Mouse (Mus musculus) frontal cortex, postnatal 25 days (tissue): ENCODE data around the gene Abhd4.

Experiments
- DNase-seq, 2 experiments: peaks; one replicate each; pipeline ENCODE4 v3.0.0; 2022; ENCODE audit warnings: low spot score in 2 of 2

The Abhd4 gene

DNA sequence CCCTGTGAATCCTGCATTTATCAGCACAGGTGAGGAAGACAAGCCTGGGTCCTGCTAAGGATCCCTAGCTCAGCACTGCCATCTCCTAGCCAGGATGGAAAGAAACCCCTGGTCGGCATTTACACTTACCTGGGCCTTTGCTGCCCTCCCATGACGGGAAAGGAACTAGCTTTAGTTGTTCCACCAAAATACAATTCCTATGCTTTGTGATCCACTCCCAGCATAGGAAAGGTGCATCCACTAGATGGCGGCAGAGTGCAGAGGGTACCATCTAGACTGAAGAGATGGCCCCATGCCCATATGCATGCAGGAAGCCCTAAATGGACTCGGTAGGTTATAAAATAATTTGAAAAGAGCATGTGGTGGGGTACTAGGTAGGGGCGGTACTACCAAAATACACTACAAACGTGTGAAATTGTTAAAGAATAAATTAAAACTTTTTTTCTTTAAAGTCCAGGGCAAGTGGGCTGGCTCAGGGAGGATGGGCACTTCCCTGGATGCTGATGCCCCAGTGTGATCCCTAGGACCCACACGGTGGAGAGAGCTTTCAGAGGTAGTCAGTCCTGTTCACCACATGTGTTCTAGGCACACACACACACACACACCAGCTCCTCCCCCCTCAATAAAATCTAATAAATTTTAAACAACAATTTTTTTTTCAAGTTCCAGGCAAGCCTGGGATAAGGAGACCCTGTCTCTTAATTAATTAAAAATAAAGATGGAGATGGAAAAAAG, 14.8 kb upstream of the Abhd4 start:
- peak; percentile 64 to 83 for DNase-seq

DNA sequence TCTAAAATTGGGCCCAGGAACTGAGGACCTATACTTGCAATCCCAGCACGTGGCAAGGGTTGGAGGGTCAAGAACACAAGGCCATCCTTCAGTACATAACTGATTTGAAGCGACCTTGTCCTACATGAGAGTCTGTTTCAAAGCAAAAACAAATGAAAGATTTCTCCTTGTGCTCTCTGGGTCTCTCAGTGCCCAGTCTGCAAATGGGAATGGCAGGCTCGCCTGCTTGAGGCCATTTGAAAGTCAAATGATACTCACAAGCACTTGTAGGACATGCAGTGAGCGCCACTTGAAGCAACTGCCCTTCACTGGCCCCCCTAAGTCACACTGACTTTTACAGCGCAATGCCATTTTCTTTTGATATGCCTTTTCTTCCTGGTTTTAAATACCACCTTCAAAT, 13.4 kb upstream of the Abhd4 start:
- DNase-seq: no peak

DNA sequence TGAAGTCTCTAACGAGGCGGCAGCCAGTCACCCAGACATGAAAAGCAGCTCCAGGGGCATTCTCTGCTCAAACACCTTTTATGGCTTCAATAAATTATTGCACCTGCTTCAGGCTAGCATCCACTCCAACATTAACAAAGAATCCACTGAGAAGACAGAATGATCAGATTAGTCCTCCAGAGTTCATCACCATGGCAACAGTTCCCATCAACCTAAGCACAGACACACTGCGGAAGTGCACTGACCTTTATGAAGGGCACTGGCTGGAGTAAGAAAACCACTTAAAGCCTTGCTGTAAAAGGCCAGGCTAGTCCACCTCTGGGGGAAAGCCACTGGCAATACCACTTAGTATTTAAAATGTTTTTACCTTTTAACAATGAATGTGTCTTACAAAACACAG, 9.8 kb upstream of the Abhd4 start:
- no peak for DNase-seq

DNA sequence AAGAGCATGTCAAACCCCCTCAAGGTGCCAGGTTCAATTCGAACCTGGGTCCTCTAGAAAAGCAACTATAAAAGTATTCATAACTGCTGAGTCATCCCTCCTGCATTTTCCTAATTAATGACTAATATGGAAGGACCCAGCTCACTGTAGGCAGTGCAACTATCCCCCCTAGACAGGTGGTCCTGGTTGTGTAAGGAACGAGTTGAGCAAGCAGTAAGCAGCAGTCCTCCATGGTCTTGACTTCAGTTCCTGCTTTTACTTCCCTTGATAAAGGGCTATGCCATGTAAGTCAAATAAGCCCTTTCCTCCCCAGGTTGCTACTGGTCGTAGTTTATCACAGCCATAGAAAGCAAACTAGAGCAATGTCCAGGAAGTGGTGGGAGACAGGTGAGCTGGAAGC, 7.8 kb upstream of the Abhd4 start:
- no peak for DNase-seq

DNA sequence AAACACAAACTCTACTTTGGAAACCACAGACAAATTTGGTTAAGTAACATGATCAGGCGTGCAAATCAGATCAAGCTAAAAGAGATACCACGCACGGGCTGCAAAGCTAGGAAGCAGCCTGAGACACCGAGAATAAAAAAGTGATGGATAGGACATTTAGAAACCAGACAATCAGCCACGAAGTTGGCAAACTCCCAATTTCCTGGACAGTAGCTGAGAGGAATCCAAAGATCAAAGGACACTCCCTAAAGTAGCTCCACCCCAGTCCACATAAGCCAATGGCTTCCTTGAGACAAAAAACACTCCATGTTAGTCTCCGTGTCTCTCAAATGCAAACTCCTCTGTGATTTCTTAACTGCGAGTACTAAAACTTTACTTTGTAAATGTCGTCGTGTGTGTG, 4.7 kb upstream of the Abhd4 start:
- no peak for DNase-seq

DNA sequence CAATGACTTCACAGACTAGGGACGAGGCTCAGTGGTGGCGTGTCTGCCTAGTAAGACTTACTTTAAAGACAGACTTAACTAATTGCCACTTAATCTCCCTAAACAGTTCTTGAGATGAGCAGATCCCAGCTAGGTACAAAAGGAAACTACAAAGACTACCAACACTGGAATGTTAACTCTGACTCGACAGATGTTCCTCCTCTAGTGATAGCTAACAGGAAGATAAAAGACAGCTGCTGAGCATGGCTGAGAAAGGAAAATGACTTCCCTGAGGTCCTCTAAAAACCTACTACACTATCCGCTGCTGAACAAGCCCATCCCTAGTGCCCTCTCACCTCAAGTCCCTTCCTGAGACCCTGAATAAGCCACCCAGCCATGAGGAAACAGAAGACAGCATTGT, 3.9 kb upstream of the Abhd4 start:
- DNase-seq: no peak

DNA sequence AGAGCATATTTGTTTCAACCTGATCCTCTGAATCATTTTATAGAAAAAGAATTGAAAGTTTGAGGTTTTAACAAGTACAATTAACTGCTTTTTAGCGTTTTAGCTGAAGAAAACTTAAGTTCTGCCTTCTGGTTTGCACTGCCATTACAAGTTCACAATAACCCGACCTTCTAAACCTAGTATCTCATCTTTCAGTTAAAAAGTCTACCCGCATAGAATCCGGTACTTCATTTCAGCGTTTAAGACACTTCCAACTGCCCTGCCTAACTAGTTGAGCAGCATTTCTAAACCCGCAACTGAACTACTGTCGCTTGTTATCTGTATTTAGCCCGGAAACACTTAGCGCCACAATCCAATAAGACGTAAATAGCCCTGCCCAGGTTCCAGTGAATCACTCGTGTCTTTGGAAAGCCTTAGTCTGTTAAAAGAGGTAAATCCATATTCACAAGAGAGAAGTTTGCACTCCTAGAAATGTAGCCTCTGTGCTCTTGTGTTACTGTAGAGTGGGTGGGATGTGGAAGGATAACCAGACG, 748 bp downstream of the Abhd4 start:
- no peak for DNase-seq

DNA sequence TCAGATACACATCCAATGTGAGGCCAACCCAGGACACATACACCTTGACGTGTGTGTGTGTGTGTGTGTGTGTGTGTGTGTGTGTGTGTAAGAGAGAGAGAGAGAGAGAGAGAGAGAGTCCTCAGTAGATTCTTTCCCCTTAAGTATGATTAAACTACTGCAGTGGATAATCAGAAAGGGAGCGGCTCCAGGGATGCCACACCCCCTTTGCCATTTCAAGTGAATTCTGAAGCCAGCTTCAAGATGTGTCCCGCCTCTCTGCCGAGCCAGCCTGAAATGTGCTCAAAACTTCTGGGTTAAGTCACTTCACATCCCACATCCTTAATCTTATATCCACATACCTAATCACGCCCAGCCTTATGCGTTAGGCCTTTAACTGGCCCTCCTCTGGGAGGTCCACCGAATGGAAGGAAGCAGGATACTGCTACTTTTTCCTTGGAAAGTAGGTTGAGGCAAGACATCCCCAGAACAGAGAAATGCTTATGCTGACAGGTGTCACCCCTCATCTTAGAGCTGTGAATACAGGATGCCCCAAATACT, 4.2 kb downstream of the Abhd4 start:
- DNase-seq: no peak

DNA sequence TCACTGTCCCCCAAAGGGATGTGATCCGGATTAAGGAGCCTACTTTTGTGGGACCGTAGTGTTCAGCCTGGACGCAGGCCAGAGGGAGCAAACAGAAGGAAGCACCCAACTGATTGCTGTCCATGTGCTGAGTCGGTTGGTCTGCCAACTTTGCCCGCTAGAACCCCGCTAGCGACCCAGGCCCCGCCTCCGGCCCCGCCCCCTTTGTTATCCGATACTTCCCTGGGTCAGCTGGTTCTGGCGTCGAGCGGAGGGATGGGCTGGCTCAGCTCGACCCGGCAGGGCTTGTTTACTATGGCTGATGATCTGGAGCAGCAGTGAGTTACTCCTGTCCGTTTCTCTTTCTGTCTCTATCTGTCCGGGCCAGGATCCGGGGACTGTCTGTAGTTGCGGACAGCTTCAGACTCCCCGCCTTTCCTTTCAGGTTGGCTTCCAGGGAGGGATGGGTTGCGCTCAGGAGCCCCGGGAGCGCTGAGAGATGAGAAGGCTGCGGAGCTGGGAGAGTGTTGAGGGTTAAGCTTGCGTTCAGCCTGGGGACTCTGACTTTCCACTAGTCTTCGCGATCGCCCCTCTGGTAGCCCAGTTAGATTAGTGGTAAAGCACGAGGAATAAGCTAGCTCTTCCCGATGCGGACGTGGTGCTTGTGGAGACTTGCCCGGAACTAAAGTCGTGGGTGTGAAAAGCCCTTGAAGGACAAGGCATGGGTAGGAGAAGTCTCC, 5.2 kb downstream of the Abhd4 start:
- DNase-seq: peak; percentile 66 to 75

DNA sequence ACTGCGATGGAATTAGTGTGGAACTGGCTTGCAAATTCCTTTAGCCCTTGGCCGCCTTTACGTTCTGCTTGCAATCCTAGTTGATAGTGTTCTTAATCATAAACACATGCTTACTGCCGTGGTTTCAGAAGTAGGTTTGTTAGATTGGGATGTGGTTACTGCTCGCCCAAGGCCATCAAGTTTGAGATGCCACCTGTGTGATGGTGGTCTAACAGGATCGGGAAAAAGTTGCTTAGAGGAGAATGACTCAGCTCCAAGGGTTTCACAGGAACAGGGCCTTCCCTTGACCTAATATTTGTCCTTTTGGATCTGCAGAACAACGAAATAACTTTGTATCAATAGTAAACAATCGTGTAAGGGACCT, 5.7 kb downstream of the Abhd4 start:
- DNase-seq: no peak

DNA sequence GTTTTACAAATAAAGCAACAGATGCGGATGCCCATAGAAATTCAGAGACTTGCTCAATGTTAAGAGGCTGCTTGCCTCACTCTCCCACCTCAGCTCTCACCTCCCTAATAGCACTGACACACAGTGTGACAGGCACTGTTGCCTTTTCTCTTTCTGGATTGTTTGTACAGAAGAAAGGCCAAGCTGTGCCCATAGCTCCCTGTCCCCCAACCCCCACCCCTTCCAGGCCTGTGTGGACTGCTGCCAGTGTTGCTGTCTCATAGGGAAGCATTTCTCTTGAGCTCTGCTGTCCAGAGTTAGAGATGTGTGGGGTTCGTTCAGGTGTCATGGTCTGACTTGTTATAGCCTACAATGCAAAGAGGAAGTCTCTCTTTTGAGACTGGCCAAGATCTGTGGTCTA, 6.2 kb downstream of the Abhd4 start:
- no peak for DNase-seq

DNA sequence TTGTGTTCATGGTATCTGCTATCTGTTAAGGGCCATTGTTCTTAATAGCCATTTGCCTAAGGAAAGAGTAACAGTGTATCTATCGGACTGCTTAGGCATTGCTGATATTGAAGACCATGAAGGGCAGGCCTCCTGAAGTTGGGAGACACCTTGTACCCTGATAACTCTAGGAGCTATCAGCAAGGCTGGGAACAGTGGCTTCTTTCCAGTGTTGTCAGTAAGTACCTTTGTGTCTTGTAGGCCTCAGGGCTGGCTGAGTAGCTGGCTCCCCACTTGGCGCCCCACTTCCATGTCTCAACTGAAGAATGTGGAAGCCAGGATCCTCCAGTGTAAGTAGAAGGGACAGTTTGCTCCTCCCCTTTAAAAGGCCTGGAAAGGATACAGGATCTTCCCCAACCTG, 7.4 kb downstream of the Abhd4 start:
- no peak for DNase-seq

DNA sequence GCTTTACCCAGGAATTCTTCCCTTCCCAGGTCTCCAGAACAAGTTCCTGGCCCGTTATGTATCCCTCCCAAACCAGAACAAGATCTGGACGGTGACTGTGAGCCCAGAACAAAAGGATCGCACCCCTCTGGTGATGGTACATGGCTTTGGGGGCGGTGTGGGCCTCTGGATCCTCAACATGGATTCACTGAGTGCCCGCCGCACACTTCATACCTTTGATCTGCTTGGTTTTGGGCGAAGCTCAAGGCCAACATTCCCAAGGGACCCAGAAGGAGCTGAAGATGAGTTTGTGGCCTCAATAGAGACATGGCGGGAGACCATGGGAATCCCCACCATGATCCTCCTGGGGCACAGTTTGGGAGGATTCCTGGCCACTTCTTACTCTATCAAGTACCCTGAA, 8.6 kb downstream of the Abhd4 start:
- no peak for DNase-seq

DNA sequence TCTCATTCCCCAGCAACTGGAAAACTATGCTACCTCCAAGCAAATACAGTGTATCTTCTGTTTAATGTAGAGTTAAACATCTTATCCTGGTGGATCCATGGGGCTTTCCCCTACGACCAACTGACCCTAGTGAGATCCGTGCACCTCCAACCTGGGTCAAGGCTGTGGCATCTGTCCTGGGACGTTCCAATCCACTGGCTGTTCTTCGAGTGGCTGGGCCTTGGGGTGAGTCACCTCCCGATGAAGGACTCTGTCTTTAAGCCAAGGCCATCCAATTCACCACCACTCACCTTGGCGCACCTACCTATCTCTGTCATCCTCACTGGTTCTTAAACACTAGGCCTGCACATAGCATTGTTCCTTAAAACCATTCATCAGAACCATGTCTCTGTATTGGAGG, 9.1 kb downstream of the Abhd4 start:
- no peak for DNase-seq

DNA sequence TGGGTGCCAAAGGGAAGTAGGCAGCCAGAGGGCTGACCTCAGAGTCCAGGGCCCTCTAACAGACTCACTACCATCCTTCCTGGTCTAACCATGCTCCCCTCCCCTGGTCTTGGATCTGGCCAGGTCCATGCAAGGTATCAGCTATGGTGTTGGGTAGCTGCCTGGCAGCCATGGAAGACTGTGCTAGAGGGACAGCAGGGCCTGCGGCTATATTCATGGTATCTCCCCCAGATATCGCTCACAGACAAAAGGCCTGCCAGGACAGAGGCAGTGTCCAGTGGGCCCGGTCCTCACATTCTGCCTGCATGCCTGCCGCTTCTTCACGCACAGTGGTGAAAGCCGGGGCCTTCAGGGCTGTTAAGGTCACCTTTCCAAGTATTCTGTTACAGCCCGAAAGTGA, 10.2 kb downstream of the Abhd4 start:
- DNase-seq: no peak

DNA sequence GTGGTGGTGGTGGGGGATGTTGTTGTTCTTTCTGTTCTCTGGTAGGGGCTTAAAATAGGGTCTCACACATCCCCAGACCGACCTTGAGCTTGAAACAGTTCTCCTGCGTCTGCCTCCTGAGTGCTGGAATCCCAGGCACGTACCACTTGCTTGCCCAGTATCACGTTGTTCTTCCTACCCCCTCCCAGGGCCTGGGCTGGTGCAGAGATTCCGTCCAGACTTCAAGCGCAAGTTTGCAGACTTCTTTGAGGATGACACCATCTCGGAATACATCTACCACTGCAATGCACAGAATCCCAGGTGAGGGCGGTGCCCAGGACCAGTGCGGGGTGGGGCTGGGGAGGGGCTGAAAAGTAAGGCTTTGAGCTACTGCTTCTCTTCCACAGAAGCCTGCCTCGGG, 11.1 kb downstream of the Abhd4 start:
- no peak for DNase-seq

DNA sequence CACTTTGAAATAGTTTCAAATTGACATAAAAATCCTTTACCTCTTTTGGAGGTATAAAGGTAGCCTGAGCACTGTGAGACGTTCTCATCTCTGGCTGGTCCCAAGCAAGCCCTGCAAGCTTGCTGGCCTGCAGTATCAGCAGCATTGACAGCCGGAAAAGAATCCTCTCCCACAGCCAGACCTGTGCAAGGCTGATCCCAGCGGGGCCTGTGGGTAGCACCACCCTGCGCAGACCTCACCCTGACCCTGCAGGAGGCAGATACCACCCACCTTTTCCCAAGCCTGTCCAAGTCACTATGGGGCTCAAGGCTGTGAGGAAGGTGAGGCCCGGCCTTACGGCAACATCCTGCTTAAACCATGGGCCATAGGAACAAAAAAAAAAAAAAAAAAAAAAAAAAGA, 12.0 kb downstream of the Abhd4 start:
- no peak for DNase-seq

DNA sequence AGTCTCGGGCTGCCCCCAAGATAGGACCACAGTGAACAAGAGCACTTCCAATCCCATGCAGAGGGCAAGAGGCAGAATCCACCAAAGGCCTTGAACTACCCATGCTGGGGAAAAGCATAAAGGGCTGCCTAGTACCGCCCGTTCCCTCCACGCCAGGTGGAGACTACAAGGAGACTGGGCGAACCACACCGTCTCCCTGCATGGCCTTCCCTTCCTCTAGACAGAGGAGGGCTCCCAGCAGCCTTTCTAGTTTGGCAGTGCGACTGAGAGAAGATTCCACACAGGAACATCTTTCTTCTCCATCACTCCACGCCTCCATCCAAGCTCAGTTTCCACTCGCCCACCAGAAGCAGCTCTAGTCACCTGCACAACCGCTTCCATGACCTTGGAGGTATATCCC, 14.0 kb downstream of the Abhd4 start:
- DNase-seq: no peak

DNA sequence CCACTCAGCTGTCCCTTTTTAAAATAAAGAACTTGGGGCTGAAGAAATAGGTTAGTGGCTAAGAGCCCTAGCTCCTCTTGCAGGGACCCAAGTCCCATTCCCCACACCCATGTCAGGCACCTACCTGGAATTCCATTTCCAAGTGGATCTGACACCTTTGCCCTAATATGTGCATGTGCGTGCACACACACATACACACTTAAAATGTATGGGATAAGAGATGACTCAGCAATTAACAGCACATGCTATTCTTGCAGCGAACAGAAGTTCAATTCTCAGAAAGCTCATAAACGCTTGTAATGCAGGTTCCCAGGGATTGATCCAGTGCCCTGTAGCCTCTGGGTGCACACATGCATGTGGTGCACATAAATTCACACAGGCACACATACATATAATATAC, 15.6 kb downstream of the Abhd4 start:
- no peak for DNase-seq

DNA sequence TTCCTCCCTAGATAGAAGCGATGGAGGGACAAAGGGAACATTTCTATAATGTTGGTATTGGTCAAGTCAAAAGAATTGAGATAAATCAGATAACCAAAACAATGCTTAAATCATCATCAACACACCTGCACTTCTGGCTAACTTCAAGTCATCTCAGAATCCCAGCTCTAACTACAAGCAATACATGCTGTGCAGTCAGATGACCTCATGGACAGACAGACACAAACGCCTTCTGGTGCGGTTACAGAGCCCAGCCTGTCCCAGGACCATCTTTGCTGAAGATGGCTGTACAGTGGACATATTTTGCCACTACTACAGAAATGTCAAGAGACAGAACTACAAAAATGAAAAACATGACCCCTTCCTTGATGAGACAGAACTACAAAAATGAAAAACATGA, 16.4 kb downstream of the Abhd4 start:
- DNase-seq: no peak

DNA sequence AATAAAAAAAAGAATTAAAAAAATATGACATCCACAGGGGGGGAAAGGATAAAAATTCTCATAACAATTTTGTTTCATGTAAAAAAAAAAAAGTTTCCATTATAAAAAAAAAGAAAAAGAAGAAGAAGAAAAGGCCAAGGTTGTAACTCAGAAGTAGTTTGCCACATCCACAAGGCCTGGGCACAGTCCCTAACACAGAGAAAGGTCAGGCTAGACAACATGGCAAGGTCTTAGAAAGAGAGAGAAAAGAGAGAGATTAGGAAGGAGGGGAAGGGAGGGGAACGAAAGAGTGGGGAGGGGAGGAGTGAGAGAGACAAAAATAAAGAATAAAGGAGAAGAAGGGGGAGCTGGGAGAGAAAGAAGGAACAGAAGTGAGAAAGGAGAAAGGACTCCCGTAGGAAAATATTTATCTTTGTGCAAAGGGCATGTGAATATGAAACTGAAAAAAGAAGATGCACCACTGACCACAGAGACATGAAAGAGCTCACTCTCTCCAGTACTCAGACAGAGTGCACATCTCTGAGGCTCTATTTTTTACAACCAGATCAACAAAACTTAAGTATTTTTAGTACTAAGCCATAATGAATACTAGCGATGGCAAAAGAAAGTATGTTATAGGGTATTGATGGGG, 18.1 kb downstream of the Abhd4 start:
- no peak for DNase-seq

DNA sequence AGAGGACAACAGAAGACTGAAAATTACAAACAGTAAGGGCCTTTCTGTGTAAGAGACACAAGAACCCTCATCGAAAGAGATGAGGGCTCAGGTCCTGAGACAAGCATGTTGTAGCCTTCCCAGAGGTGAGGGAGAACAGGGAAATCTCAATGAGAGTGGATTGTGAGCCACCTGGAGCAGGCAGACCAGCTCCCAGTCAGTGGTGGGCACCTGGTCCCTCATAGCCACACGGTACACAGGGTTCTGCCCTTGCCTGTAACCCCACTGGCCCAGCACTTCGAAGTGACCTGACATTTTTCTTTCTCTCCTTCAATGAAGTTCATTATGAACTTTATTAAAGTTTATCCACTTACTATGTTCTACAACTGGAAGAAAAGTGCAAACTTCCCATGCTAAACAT, 18.7 kb downstream of the Abhd4 start:
- DNase-seq: no peak

DNA sequence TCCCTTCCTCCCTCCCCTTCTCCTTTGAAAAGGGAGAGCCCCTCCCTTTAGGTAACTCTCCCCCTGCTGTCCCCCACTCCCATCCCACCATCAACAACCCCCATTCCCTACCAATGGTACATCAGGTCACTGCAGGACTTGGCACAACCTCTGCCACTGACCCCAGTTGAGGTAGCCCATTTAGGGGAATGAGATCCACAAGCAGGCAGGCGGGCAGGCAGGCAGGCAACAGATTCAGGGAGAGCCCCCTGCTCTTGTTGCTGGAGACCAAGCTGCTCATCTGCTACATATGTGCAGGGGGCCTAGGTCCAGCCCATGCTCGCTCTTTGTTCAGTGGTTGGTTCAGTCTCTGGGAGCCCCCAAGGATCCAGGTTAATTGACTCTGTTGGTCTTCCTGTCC, 22.5 kb downstream of the Abhd4 start:
- DNase-seq: no peak
